Mouse (Mus musculus): Measurements from ENCODE around the gene Sept9. TPM values are rescaled to one million over a fixed set of nuclear protein-coding genes. Genes with fewer than 3 reads are reported as not detected.

The Sept9 gene
- polyA plus RNA-seq, 2 experiments from 2014 or later, result 265 to 345 TPM

GRCm38 (mm10) chr11:117296500-117297189 lies 97.2 kb downstream of the Sept9 start:
- ATAC-seq, result no peak

DNA sequence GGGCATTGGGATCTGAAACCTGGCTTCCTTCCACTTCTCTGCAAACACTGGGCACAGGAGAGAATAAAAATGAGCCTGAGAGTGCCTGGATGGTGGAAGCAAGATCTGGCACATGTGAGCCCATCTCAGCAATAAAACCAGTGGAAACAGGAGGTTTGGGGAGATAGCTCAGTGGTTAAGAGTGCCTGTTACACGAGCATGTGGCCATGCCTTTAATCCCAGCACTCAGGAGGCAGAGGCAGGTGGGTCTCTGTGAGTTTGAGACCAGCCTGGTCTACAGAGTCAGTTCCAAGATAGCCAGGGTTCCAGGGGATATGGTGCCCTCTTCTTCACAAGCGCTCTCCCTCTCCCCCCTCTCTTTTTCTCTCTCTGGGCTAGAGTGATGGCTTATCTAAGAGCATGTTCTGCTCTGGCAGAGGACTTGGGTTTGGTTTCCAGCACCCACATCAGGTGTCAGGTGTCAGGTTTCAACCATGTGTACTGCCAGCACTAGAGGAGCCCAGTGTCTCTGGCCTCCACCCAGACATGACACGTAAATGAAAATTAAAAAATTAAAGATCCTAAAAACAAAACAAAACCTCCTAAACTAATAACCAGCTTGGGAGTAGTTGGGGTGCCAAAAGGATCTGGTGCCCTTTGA lies 97.8 kb downstream of the Sept9 start:
- ATAC-seq, result no peak

DNA sequence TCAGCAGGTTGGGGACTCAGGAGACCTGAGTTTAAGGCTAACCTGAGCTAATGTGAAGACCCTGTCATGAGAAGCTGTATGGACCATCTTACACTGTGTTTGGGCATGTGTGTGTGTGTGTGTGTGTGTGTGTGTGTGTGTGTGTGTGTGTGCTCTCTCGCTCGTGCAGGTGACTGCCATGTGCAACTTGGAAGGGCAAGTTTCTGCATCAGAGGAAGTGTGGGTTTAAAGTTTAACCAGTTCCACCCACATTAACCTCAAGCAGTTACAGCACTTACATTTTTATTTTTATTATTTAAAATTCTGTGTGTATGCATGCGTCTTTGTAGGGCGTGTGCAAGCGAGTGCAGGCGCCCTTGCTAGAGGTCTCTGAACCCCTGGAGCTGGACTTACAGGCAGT lies 100.3 kb downstream of the Sept9 start:
- ATAC-seq, result peak; percentile 64

DNA sequence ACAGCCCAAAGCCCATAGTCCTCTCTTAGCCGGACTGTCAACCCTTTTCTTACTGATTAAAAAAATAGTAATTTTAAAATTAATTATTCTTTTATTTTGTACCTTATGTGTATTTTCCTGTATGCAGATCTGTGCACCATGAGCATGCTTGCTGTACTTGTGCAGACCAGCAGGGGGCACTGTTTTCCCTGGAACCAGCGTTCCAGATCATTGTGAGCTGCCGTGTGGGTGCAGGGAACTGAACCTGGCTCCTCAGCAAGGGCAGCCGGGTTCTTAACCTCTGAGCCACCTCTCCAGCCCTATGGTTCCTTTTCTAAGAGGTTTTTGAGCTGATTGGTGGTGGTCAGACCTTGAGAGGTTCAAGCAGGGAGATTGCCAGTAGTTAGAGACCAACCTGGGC lies 101.3 kb downstream of the Sept9 start:
- no peak for ATAC-seq

DNA sequence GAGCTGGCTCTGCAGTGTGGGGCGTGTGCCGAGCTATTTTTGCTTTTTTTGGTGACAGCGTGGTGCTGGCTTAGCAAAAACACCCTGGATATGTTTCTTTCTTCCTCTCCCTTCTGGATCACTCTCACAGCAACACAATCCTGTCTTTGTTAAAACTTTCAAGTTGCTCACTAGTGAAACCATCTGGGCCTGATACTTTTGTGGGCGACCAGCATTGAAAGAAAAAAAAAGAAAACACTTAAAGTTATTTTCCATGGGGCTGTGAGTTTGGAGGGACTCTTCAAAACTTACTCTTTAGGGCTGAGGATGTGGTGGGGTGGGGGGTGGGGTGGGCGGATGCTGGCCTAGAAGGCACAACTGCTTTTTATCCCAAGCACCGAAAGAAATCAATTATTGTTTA lies 102.3 kb downstream of the Sept9 start:
- peak; percentile 25 for ATAC-seq

- no peak for ATAC-seq
Measured at GRCm38 (mm10) chr11:117302371-117302770, 102.9 kb downstream of the Sept9 start.

- no peak for ATAC-seq
Measured at GRCm38 (mm10) chr11:117305509-117306188, 106.2 kb downstream of the Sept9 start.

- peak; percentile 75 for ATAC-seq
Measured at GRCm38 (mm10) chr11:117306311-117307088, 107.0 kb downstream of the Sept9 start.

GRCm38 (mm10) chr11:117307895-117308786 lies 108.7 kb downstream of the Sept9 start:
- peak; percentile 16 for ATAC-seq

GRCm38 (mm10) chr11:117309108-117309917 lies 109.9 kb downstream of the Sept9 start:
- ATAC-seq, result no peak

GRCm38 (mm10) chr11:117309918-117310287 lies 110.4 kb downstream of the Sept9 start:
- no peak for ATAC-seq

- no peak for ATAC-seq
Measured at GRCm38 (mm10) chr11:117310341-117311107, 111.1 kb downstream of the Sept9 start.

GRCm38 (mm10) chr11:117311127-117311800 lies 111.8 kb downstream of the Sept9 start:
- ATAC-seq, result peak; percentile 26

GRCm38 (mm10) chr11:117312028-117312901 lies 112.8 kb downstream of the Sept9 start:
- ATAC-seq, result no peak

DNA sequence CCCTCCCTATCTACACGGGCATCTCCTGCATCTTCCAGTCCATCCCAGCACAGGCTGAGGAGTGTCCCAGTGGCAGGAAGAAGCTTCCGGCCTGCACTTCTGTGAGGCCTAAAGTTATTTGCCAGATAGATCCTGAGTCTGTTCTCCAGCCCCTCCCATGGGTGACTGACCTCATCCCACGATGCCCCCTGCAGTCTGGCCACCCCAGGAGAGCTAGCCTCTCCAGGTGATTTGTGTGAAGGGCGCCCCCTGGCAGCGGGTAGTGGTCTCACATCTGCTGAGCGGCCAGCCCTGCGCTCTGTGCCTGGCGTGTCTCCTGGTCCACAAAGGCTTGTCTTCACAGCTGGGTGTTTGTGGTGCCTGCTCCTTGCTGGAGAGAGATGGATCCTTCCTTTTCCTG lies 113.5 kb downstream of the Sept9 start:
- ATAC-seq, result no peak

- ATAC-seq, result no peak
Measured at GRCm38 (mm10) chr11:117313446-117313845, 114.0 kb downstream of the Sept9 start.

DNA sequence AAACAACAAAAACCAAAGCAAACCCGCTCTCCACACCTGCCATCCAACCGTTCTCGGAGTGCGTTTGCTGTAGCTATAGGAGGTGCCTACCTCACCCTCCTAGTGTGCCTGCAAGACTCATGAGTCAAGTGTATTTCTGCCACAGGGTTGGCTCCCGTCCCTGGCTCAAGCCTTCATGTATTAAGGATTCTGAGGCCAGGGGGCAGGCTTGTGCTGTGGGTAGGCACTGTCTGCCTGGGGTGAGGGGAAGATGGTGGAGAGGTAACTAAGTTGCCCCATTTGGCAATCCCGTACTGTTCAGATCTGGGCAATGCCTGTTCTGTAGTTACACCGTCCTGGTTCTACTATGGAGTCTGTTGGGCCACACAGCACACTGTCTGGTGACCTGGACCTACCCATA lies 114.6 kb downstream of the Sept9 start:
- no peak for ATAC-seq

DNA sequence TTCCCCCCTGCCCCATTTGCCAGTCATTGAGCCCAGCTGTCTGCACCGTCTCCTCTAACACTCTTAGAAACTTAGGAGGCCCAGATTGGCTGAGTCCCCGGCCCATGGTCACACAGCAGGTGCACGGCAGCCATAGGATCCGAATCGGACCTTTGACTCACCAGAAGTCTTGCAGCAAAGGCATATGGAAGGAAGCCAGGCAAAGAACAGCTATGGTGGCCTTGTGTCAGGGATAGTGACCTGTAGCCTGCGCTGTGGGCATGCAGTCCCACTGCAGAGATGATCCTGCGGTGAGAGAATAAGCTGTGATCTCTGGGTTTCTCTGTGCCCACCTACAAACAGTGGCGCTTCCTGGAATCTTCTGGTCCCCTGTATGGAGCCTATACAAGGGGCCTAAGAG lies 115.1 kb downstream of the Sept9 start:
- no peak for ATAC-seq

GRCm38 (mm10) chr11:117315309-117315708 lies 115.8 kb downstream of the Sept9 start:
- no peak for ATAC-seq
